Mouse (Mus musculus): Measurements from ENCODE around the gene Gm20388. TPM values are rescaled to one million over a fixed set of nuclear protein-coding genes. Genes with fewer than 3 reads are reported as not detected.

Gm20388 gene
- polyA plus RNA-seq, 1 experiment from 2014 or later: 12.4 TPM

GRCm38 (mm10) chr8:121003639-121004038 lies 1093.0 kb downstream of the Gm20388 start:
- Histone ChIP-seq H3K27me3 (replicated peaks; ENCODE audit: control insufficient read depth, insufficient read depth, low read length) (no peaks in the 10 kb centered on the region), H3K27ac (ENCODE audit: low read depth, low read length) (no peak overlapping the region), H3K4me1 (ENCODE audit: control insufficient read depth, insufficient read depth, low read depth, low read length) (no peaks in the 10 kb centered on the region), H3K9ac (ENCODE audit: low read depth, low read length) (no peak overlapping the region), H3K36me3 (ENCODE audit: control insufficient read depth, insufficient read depth, low read length) (no peaks in the 10 kb centered on the region), H3K9me3 (ENCODE audit: control insufficient read depth, low read length) (no peaks in the 10 kb centered on the region; the same call in 1 of the 2 replicates), H3K4me2 (ENCODE audit: low read length) (no peak overlapping the region), H3K4me3 (ENCODE audit: low read length) (no peak overlapping the region)
- ATAC-seq: no peak
- WGBS: 60% methylated on average over 2 of the region's 2 CpGs

- no peak overlapping the region for H3K27ac ChIP-seq (ENCODE audit: low read depth, low read length)
- no peaks in the 10 kb centered on the region for H3K27me3 ChIP-seq (replicated peaks; ENCODE audit: control insufficient read depth, insufficient read depth, low read length)
- 30% methylated on average over 6 of the region's 6 CpGs for WGBS
- ATAC-seq: peak; percentile 54
- no peak overlapping the region for H3K9ac ChIP-seq (ENCODE audit: low read depth, low read length)
- H3K9me3 ChIP-seq (ENCODE audit: control insufficient read depth, low read length): no peaks in the 10 kb centered on the region
- H3K4me2 ChIP-seq (ENCODE audit: low read length): no peak overlapping the region
- no peaks in the 10 kb centered on the region; the same call in 1 of the 2 replicates for H3K4me1 ChIP-seq (ENCODE audit: control insufficient read depth, insufficient read depth, low read depth, low read length)
- H3K36me3 ChIP-seq (ENCODE audit: control insufficient read depth, insufficient read depth, low read length): no peaks in the 10 kb centered on the region
- no peak overlapping the region for H3K4me3 ChIP-seq (ENCODE audit: low read length)
Measured at GRCm38 (mm10) chr8:121013318-121013717, 1102.7 kb downstream of the Gm20388 start.

DNA sequence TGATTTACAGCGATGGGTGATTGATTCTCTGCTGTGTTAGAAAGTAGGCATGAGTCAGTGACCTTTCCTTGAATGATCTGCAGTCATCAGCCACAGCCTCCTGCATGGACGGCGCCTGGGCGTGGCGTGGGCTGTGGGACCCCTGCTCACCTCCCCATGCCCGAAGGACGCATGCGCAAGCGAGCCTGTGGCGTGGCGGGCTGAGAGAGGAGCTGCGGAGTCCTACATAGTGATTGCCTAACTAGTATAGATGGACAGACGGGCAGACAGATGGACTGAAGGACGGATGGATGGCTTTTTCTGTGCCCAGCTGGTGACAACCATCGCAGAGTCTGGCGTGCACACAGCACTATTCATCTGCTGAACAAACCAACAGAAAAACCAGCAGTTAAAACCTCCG lies 1106.0 kb downstream of the Gm20388 start:
- Histone ChIP-seq H3K9me3 (ENCODE audit: control insufficient read depth, low read length) (no peaks in the 10 kb centered on the region), H3K9ac (ENCODE audit: low read depth, low read length) (no peak overlapping the region), H3K27ac (ENCODE audit: low read depth, low read length) (no peak overlapping the region), H3K36me3 (ENCODE audit: control insufficient read depth, insufficient read depth, low read length) (no peaks in the 10 kb centered on the region), H3K4me3 (ENCODE audit: low read length) (no peak overlapping the region), H3K4me1 (ENCODE audit: control insufficient read depth, insufficient read depth, low read depth, low read length) (no peaks in the 10 kb centered on the region; the same call in 1 of the 2 replicates), H3K27me3 (replicated peaks; ENCODE audit: control insufficient read depth, insufficient read depth, low read length) (no peaks in the 10 kb centered on the region), H3K4me2 (ENCODE audit: low read length) (no peak overlapping the region)
- no peak for ATAC-seq
- WGBS: 82% methylated on average over 17 of the region's 17 CpGs

DNA sequence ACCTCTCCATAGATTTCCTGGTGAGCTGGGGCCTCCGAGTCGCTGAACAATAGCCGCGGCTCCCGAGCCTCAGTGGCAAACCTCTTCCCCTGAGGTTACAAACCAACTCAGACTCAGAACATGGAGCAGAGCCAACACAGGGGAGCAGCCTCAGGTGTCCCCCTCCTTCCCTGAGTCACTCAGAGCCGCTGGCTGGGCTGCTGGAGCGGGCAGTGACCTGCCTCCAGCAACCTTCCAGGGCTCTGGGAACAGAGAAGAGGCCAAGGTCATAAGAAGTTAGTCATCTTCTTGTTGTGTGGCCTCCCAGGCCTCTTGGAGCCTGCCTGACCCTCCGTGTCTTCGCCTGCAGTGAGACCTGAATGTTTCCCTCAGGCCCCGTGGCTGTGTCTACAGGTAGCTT lies 1107.6 kb downstream of the Gm20388 start:
- H3K36me3 ChIP-seq (ENCODE audit: control insufficient read depth, insufficient read depth, low read length): no peaks in the 10 kb centered on the region
- no peak overlapping the region for H3K4me2 ChIP-seq (ENCODE audit: low read length)
- WGBS: 77% methylated on average over 10 of the region's 10 CpGs
- no peaks in the 10 kb centered on the region for H3K27me3 ChIP-seq (replicated peaks; ENCODE audit: control insufficient read depth, insufficient read depth, low read length)
- no peaks in the 10 kb centered on the region; the same call in 1 of the 2 replicates for H3K4me1 ChIP-seq (ENCODE audit: control insufficient read depth, insufficient read depth, low read depth, low read length)
- H3K4me3 ChIP-seq (ENCODE audit: low read length): no peak overlapping the region
- no peak overlapping the region for H3K27ac ChIP-seq (ENCODE audit: low read depth, low read length)
- H3K9ac ChIP-seq (ENCODE audit: low read depth, low read length): no peak overlapping the region
- ATAC-seq: no peak
- H3K9me3 ChIP-seq (ENCODE audit: control insufficient read depth, low read length): no peaks in the 10 kb centered on the region

GRCm38 (mm10) chr8:121021488-121021887 lies 1110.8 kb downstream of the Gm20388 start:
- no peak overlapping the region for H3K4me3 ChIP-seq (ENCODE audit: low read length)
- ATAC-seq: no peak
- H3K9me3 ChIP-seq (ENCODE audit: control insufficient read depth, low read length): no peaks in the 10 kb centered on the region
- no peak overlapping the region for H3K4me2 ChIP-seq (ENCODE audit: low read length)
- WGBS: 63% methylated on average over 12 of the region's 12 CpGs
- H3K27me3 ChIP-seq (replicated peaks; ENCODE audit: control insufficient read depth, insufficient read depth, low read length): no peaks in the 10 kb centered on the region
- H3K36me3 ChIP-seq (ENCODE audit: control insufficient read depth, insufficient read depth, low read length): no peaks in the 10 kb centered on the region
- H3K4me1 ChIP-seq (ENCODE audit: control insufficient read depth, insufficient read depth, low read depth, low read length): no peaks in the 10 kb centered on the region
- H3K9ac ChIP-seq (ENCODE audit: low read depth, low read length): no peak overlapping the region
- no peak overlapping the region for H3K27ac ChIP-seq (ENCODE audit: low read depth, low read length)

- no peaks in the 10 kb centered on the region for H3K36me3 ChIP-seq (ENCODE audit: control insufficient read depth, insufficient read depth, low read length)
- WGBS: 75% methylated on average over 4 of the region's 4 CpGs
Measured at GRCm38 (mm10) chr8:121023003-121023402, 1112.4 kb downstream of the Gm20388 start.

GRCm38 (mm10) chr8:121023736-121024135 lies 1113.1 kb downstream of the Gm20388 start:
- H3K4me1 ChIP-seq (ENCODE audit: control insufficient read depth, insufficient read depth, low read depth, low read length): no peaks in the 10 kb centered on the region
- H3K36me3 ChIP-seq (ENCODE audit: control insufficient read depth, insufficient read depth, low read length): no peaks in the 10 kb centered on the region
- no peaks in the 10 kb centered on the region for H3K9me3 ChIP-seq (ENCODE audit: control insufficient read depth, low read length)
- no peaks in the 10 kb centered on the region for H3K27me3 ChIP-seq (replicated peaks; ENCODE audit: control insufficient read depth, insufficient read depth, low read length)
- no peak overlapping the region for H3K4me2 ChIP-seq (ENCODE audit: low read length)
- H3K9ac ChIP-seq (ENCODE audit: low read depth, low read length): no peak overlapping the region
- ATAC-seq: no peak
- H3K4me3 ChIP-seq (ENCODE audit: low read length): no peak overlapping the region
- H3K27ac ChIP-seq (ENCODE audit: low read depth, low read length): no peak overlapping the region
- WGBS: 71% methylated on average over 18 of the region's 18 CpGs

More at GRCm38 (mm10) chr8:121023003-121023402, 1112.4 kb downstream of the Gm20388 start:
- Histone ChIP-seq H3K27me3 (replicated peaks; ENCODE audit: control insufficient read depth, insufficient read depth, low read length) (no peaks in the 10 kb centered on the region), H3K27ac (ENCODE audit: low read depth, low read length) (no peak overlapping the region), H3K4me1 (ENCODE audit: control insufficient read depth, insufficient read depth, low read depth, low read length) (no peaks in the 10 kb centered on the region), H3K4me3 (ENCODE audit: low read length) (no peak overlapping the region), H3K9ac (ENCODE audit: low read depth, low read length) (no peak overlapping the region), H3K9me3 (ENCODE audit: control insufficient read depth, low read length) (no peaks in the 10 kb centered on the region), H3K4me2 (ENCODE audit: low read length) (no peak overlapping the region)
- no peak for ATAC-seq

- no peaks in the 10 kb centered on the region for H3K9me3 ChIP-seq (ENCODE audit: control insufficient read depth, low read length)
- H3K9ac ChIP-seq (ENCODE audit: low read depth, low read length): no peak overlapping the region
- H3K36me3 ChIP-seq (ENCODE audit: control insufficient read depth, insufficient read depth, low read length): no peaks in the 10 kb centered on the region
- ATAC-seq: no peak
- no peaks in the 10 kb centered on the region for H3K27me3 ChIP-seq (replicated peaks; ENCODE audit: control insufficient read depth, insufficient read depth, low read length)
- H3K4me1 ChIP-seq (ENCODE audit: control insufficient read depth, insufficient read depth, low read depth, low read length): no peaks in the 10 kb centered on the region
- no peak overlapping the region for H3K27ac ChIP-seq (ENCODE audit: low read depth, low read length)
- 86% methylated on average over 5 of the region's 5 CpGs for WGBS
- H3K4me3 ChIP-seq (ENCODE audit: low read length): no peak overlapping the region
- H3K4me2 ChIP-seq (ENCODE audit: low read length): no peak overlapping the region
Measured at GRCm38 (mm10) chr8:121025486-121025885, 1114.8 kb downstream of the Gm20388 start.

- ATAC-seq: no peak
- H3K4me3 ChIP-seq (ENCODE audit: low read length): no peak overlapping the region
- no peak overlapping the region for H3K4me2 ChIP-seq (ENCODE audit: low read length)
- no peak overlapping the region for H3K27ac ChIP-seq (ENCODE audit: low read depth, low read length)
- no peaks in the 10 kb centered on the region for H3K4me1 ChIP-seq (ENCODE audit: control insufficient read depth, insufficient read depth, low read depth, low read length)
- no peaks in the 10 kb centered on the region for H3K36me3 ChIP-seq (ENCODE audit: control insufficient read depth, insufficient read depth, low read length)
- 38% methylated on average over 13 of the region's 13 CpGs for WGBS
- H3K9me3 ChIP-seq (ENCODE audit: control insufficient read depth, low read length): no peaks in the 10 kb centered on the region
- no peak overlapping the region for H3K9ac ChIP-seq (ENCODE audit: low read depth, low read length)
- no peaks in the 10 kb centered on the region for H3K27me3 ChIP-seq (replicated peaks; ENCODE audit: control insufficient read depth, insufficient read depth, low read length)
Measured at GRCm38 (mm10) chr8:121027787-121028186, 1117.1 kb downstream of the Gm20388 start.

- WGBS: 87% methylated on average over 6 of the region's 6 CpGs
- Histone ChIP-seq H3K27me3 (replicated peaks; ENCODE audit: control insufficient read depth, insufficient read depth, low read length) (no peaks in the 10 kb centered on the region), H3K36me3 (ENCODE audit: control insufficient read depth, insufficient read depth, low read length) (no peaks in the 10 kb centered on the region), H3K4me1 (ENCODE audit: control insufficient read depth, insufficient read depth, low read depth, low read length) (no peaks in the 10 kb centered on the region), H3K27ac (ENCODE audit: low read depth, low read length) (no peak overlapping the region), H3K4me3 (ENCODE audit: low read length) (no peak overlapping the region), H3K9ac (ENCODE audit: low read depth, low read length) (no peak overlapping the region), H3K4me2 (ENCODE audit: low read length) (no peak overlapping the region), H3K9me3 (ENCODE audit: control insufficient read depth, low read length) (no peaks in the 10 kb centered on the region)
- no peak for ATAC-seq
Measured at GRCm38 (mm10) chr8:121029076-121029475, 1118.4 kb downstream of the Gm20388 start.
